Mouse (Mus musculus) ZHBTc4 (cell line): ENCODE measurements around the gene Zfp114.
A peak's percentile ranks its signal among the peaks of the same experiment; 100 is the strongest.

Experiments used
- DNase-seq: peaks from one replicate; pipeline ENCODE4 v3.0.0-alpha.2; 2011; ENCODE audit warnings: low read depth, low spot score

The Zfp114 gene

DNA sequence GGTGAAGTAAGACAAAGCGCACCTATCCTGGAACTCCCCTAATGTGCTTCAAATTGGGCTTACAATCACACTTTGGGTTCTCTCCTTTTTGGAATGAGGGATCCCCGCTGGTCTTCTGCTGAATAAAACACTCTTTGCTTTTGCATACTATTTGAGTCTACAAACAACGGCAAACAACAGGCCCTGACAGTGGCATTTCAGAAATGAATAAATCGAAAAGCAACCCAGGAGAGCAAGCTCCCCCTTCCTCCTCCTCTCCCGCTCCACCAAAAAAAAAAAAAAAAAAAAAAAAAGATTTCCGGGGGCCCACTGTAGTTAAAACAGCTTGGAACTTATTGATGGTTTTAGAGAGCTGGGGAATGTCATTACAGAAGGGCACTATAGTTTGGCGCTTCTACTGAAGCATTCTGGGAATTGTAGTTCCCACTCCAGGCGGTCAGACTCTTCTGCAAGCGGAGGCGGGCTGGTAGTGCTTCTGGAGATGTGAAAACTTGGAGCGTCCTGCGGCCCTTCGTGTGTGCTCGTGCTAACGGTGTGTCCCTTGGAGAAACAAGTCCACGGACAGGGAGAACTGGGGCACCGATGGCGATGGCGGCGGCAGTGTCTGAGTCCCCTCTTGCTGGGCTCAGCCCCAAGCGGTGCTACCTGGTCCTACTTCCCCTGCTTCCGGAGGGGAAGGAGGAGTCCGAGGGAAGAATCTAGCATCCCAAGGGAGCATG is at the start of gene Zfp114:
Gene Zfp114, plus strand, starts transcription at position 443 of the 719 bp plus-strand sequence.
- DNase-seq: peak; percentile 92

DNA sequence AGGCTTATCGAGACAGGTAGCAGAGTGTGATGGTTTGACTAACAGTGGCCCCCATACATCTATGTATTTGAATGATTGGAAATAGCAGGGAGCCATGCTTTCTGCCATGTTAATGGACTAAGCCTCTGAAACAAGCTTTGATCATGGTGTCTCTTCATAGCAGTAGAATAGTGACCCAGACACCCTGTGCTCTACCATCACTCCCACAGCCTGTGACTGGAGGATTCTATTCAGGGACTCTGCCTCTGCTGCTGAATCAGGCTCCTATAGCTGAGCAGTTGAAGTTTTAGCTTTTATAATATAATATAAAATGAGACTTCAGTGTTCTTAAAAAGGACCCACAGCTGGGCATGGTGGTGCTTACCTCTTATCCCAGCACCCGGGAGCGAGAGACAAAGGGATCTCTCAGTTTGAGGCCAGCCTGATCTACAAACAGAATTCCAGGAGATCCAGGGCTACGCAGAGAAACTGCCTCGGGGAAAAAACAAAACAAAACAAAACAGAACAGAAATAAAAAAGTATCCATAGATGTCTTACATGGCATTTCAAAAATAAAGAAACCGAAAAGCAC is 41.4 kb upstream of the Zfp114 start:
- DNase-seq: no peak

DNA sequence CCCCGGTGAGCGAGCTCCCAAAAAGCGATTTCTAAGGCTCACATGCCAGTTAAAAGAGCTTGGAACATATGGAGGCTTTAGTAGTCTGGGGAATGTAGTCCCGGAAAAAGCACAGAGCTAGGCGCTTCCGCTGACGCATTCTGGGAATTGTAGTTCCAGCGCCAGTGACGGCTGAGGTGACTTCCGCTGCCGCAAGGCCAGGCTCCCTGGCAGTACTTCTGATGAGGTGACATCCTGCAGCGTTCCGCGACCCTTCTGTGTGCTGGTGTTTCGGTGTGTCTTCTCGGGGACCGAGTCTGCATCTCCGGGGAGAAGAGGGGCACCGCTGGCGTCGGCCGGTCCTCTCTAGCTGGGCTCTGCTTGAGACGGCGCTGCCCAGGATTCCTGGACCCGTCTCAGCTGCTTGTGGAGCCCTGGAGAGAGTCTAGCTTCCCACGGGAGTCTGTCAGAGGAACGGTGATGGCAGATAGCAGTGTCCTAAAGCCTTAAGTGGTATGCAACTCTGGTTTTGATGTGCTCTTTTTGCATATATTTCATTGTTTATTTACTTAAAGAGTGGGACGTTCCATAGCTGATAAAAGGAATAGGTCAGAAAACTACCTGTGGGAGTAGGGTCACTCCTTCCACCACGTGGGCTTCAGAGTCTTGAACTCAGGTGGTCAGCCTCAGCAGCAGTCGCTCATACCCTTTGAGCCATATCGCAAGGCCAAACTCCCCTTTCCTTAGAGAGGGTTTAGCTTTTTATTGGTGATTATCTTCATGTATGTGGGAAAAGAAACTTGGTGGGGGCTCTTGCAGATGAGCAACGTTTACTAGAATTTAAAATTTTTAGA is 40.6 kb upstream of the Zfp114 start, which contains the start of gene Zfp235:
Gene Zfp235, plus strand, starts transcription at position 174 of the 833 bp plus-strand sequence.
- peak; percentile 90 for DNase-seq

DNA sequence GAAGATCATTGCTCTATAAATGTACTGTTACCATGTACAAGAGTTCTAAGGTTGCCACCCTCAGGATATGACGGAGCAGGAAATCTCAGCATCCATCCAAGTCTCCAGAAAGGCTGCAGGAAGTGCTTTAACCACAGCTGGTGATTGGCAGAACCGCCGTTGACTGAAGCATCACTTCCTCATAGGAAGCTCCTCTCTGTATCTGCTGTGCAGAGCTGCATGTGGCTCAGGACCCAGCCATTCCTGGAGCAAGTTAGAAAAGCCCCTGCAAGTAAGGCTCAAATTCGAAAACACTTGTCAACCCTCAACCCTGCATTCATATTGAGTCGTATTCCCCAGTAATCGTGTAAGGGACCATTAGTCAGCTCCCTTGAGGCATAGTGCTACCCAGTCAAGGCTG is 32.3 kb upstream of the Zfp114 start:
- no peak for DNase-seq

DNA sequence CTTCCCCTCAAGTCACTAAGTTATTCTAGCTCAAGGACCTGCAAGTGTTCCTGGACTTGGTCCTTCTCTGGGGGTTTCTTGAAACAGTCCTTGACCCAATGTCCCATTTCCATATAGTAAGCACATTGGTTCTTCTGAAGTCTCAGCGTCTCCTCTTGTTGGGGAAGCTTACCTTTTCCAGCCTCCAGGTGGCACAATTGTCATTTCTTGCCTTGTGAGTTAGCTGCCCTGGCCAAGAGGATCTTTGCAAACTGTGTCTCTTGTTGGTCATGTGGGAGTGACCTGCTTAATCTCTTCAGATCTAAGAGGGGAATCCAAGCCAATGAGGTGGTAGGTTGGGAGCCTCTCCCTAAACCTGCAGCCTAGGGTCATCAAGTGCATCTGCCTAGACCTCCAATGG is 21.6 kb upstream of the Zfp114 start:
- peak; percentile 69 for DNase-seq

DNA sequence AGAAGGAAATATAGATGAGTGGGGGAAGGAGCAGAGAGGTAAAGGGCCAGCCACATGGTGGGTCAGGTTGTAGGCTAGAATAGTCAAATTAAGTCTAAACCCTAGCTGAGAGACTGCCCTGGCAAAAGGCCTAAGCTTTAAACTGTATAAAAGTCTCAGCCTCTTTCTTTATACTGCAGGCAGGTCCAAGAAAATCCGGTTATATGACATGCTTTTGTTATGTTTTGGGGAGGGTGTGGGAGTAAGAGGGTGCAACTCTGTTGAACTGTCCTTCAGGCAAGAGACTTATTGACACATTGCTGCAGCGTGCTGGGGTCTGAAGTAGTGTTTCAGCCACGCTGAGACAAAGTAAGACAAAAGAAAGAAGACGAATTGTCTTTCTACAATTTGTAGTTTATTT is 2.7 kb upstream of the Zfp114 start:
- DNase-seq: no peak

DNA sequence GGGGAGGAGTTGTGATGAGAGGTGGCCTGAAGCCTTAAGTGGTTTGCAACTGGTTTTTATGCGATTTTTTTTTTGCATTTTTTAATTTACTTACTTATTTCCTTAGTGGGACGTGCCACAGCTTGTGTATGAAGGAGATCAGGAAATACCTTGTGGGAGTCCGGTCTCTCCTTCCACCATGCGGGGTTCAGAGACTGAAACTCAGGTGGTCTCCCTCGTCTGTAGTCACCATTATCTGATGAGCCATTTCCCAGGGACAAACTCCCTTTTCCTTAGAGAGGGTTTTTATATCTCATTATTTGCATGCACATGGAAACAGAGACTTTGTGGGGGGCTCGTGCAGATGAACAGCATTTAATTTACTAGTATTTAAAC is 464 bp downstream of the Zfp114 start:
- DNase-seq: no peak

DNA sequence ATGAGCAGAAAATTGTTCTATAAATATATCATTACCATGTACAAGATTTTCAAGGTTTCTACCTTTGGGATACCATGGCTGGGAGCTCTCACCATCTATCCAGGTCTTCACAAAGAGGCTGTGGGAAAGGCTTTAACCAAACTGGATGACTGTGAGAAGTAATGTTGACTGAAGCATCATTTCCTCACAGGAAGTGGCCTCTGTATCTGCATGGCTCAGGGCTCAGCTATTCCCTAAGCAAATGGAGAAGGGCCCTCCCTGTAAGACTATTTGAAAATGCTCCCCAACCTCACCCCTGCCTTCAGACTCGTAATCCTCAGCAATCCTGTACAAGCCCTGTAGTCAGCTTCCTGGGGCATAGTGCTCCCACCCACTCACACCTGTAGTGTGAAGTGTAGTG is 12.8 kb downstream of the Zfp114 start:
- DNase-seq: no peak

DNA sequence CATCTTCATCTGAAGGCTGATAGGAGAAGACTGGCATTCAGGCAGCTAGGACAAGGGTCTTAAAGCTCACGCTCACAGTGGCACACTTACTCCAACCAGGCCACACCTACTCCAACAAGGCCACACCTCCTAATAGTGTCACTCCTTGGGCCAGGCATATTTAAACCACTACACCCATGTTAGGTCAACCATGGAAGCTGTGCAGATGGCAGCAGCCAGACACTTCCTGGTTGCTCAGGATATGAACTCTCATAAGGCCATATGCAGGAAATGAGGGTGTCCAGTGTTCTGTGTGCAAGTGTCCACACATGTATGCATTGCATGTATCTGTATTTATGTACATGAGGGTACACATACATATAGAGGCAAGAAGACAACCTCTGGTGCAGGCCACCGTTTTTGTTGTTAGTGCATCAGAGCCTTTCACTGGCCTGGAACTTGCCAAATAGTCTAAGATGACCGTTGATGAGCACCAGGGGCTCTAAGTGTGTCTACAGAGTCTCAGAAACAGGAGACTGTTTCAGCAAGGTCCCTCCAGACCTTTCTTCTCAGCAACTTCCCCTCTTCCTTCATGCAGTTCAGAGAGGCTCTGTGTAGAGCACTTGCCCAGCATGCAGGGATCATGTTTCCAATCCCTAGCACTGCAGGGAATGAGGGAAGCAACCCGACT is 14.2 kb downstream of the Zfp114 start:
- DNase-seq: no peak

DNA sequence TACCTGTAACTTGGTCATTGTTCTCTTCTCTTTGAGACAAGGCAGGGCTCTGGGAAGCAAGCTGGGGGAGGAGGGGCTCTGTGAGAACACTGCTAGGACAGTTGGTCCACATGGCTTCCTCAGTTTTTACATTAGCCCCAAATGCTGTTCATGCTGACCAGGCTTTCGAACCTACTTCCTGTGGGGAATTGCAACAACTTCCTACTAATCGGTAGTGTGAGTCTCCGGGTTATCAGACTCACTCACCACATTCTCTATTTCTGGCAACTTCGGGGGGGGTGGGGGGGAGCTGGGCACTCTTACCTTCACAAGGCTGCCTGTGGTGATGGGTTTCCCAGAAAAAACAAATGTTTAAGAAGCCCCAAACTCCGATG is 14.7 kb downstream of the Zfp114 start:
- DNase-seq: no peak

DNA sequence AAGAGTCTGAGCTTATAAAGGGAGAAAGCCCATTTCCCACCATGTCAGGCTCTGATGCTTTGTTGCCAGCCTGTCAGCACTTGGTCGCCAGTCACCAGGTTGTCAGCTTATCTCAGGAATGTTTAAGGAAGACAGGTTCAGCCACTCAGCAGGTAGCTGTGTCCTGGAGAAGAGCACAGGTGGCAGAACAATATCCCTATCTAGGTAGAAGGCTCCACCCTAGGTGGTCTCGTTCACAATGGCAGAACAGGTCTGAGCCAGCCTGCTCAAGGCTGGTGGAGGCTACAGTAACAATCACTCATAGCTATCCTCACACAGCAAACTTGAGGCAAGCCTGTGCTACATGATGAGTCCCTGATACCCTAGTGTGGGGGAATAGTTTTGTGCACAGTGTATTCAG is 16.5 kb downstream of the Zfp114 start:
- peak; percentile 51 for DNase-seq

DNA sequence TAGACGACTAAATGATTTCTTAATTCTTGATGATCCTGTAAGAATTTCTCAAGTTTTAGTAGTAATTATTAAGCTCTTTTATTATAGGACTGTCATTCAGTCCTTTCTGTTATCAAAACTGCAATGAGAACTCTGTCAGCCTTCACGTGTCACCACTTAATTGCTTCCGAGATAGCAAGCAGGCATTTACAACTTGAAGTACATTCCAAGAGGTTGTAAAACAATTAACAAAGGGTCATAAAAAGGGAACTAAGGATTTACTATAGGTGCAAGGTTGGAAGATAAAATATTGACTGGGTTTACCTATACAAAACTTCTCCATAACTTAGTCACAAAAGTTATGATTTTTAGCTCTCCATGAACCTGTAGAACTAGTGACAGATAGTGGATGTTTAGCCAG is 18.3 kb downstream of the Zfp114 start:
- no peak for DNase-seq

DNA sequence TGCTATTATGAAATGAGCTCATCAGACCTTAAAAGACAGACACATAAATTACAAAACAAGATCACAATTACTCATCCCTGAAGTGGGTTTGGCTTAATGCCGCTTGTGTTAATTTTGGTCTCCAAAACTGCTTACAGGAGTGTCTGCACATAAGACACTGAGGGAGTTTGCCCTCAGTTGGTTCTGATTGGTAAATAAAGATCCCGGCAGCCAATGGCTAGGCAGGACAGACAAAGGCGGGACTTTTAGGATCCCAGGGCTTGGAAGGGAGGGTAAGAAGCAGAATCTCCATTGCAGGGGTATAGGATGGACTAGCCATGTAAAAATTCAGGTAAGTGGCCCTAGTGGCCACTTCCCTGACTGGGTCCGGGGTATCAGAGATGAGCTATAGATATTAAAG is 22.1 kb downstream of the Zfp114 start:
- DNase-seq: peak; percentile 64

DNA sequence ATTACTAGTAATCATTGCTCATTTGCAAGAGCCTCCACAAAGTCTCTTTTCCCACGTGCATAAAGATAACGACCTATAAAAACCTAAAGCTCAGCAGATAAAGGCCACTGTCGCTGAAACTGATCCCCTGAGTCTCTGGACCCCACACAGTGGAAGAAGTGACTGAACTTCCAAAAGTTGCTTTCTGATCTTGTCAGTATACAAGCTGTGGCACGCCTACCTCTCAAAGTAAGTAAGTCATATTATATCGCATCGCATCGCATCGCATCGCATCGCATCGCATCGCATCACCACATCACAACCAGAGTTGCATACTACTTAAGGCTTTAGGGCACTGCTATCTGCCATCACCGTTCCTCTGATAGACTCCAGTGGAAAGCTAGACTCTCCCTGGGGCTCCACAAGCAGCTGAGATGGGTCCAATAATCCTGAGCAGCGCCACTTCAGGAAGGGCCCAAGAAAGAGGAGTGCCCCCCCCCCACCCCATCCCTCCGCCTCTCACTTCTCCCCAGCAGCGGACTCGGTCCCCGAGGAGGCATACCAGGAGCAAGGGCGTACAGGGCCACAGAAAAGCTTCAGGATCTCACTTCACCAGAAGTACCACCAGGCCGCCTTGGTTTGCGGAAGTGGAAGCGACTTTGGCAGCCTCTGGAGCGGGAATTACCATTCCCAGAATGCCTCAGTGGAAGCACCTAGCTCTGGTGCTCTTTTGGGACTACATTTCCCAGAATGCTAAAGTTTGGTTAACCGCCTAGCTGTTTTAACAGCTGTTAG is 32.8 kb downstream of the Zfp114 start:
- peak; percentile 90 for DNase-seq

DNA sequence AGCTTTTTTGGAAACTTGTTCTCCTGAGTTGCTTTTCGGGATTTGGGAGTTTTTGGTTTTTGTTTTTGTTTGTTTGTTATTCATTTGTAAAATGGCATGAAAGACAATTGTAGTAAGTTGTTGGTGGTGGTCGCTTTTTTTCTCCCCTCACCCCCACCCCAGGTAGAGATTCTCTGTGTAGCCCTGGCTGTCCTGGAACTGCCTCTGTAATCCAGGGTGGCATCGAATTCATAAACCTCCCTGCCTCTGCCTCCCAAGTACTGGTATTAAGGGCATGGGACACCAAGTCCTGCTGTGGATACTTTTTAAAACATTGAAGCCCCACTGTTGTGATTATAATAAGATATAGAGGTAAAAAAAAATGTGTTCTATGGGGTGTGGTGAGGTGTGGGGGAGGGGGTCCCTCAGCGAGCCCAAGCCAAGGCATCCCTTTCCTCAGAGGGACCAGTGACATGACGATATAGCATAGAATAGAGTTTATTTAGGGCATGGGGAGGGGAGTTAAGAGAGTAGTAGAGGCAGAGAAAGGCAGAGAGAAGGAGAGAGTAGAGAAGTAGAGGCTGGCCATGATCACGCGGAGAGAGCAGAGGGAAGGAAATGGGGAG is 33.5 kb downstream of the Zfp114 start:
- no peak for DNase-seq

DNA sequence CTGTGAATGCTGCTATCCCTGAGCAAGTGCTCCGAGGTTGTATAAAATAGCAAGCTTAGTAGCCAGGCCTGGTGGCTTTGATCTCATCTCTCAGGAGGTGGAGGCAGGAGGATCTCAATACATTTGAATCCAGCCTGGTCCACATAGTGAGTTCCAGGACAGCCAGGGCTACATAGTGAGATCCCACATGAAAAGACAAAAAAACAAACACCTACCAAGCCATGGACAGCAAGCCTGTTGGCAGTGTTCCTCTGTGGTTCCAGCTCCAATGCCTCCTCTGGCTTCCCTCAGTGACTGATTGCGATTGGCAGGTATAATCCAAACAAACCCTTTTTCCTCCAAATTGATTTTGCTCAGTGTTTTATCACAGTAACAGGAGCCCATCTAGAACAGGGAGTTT is 35.4 kb downstream of the Zfp114 start:
- no peak for DNase-seq

DNA sequence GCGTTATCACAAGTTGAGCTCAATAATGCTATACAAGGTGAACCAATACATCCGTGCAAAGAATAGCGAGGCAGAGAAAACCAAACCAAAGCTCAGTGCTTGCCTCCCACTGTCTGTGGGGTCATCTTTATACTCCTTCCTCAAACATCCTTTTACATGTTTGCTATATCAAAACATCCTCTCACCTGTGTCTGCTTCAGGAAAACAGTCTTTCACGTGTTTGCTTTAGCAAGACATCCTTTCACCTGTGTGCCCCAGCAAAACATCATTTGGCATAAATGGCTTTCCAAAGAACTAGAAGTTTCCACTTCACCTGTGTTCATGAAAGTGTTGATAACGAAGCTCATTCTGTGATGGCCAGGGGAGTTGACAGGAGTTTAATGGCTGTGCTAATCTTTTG is 36.5 kb downstream of the Zfp114 start, which contains the start of gene Zfp111:
Gene Zfp111, minus strand, starts transcription at position 101 of the 400 bp plus-strand sequence.
- no peak for DNase-seq
